Mouse (Mus musculus): ENCODE data around the gene Gm21440. TPM values are rescaled to one million over a fixed set of nuclear protein-coding genes. Genes with fewer than 3 reads are reported as not detected.
"Not testable (repeated sequence)": the region's sequence is repeated elsewhere in the genome, so short reads cannot be mapped to it uniquely, and the experiment has no call there.

Gm21440 gene
- polyA plus RNA-seq (2012; ENCODE audit: insufficient read depth, insufficient read length, missing spikeins): not detected in 2 replicates

DNA sequence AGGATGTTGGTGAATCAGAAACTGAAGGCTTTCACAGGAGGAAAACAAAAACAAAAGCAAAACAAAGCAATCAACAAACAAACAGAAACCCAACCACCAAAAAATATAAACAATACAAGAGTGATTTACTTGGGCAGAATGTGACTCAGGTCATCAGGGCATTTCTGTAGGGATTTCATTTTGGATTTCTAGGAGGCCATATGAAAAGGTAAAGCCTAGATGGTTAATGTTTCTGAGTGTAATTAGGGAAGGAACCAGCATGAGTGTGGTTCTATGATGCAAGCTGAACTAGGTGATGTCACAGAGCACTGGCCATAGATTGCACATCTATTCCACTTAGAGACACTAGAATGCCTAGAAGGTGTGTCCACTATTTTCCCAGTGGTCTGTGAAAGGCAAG, at the start of gene Gm21440, which contains the start of gene Gm21454:
TSS of gene Gm21440 (plus strand) at position 301 of the 400 bp plus-strand sequence.
TSS of gene Gm21454 (plus strand) at position 352 of the 400 bp plus-strand sequence.
- not testable (repeated sequence) for H3K4me3 ChIP-seq (ENCODE audit: insufficient read depth, low read depth, low read length); H3K4me1 ChIP-seq (ENCODE audit: control insufficient read depth, insufficient read depth, insufficient read length, low read length); H3K27ac ChIP-seq (replicated peaks; ENCODE audit: low read depth, low read length)

DNA sequence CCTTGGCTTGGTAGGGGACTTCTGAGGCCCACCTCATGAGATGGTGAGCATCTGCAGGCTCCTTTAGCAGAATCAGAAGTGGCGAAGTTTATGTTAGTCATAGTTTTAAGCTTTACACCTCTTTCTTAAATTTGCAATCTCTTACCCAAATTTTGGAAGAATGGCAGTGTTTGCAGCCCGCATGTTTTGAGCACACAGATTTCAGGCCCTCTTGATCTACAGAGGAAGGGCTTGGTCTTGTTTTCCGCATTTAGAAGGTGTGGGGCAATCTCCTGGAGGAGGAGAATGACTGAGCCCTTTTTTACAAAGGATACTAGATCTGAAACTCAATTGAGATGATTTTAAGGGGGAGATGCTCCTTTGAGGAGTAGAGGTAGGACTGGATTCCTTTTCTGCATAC, 28.4 kb upstream of the Gm21440 start, which contains the start of gene Gm21828:
TSS of gene Gm21828 (minus strand) at position 101 of the 400 bp plus-strand sequence.
- H3K27ac ChIP-seq (replicated peaks; ENCODE audit: low read depth, low read length); H3K4me1 ChIP-seq (ENCODE audit: control insufficient read depth, insufficient read depth, insufficient read length, low read length); H3K4me3 ChIP-seq (ENCODE audit: insufficient read depth, low read depth, low read length): not testable (repeated sequence)

Other genes starting within 250 kb of the Gm21440 start
- not detected in 2 replicates for gene Gm20807, start 209.5 kb upstream of the Gm21440 start, polyA plus RNA-seq (2012; ENCODE audit: insufficient read depth, insufficient read length, missing spikeins)
- not detected in 2 replicates for gene Gm21891, start 118.9 kb upstream of the Gm21440 start, polyA plus RNA-seq (2012; ENCODE audit: insufficient read depth, insufficient read length, missing spikeins)
- not detected in 2 replicates for gene Gm21425, start 90.4 kb upstream of the Gm21440 start, polyA plus RNA-seq (2012; ENCODE audit: insufficient read depth, insufficient read length, missing spikeins)
- gene Gm21828, start 28.5 kb upstream of the Gm21440 start, polyA plus RNA-seq (2012; ENCODE audit: insufficient read depth, insufficient read length, missing spikeins): not detected in 2 replicates
- not detected in 2 replicates for gene Gm21454, start 51 bp downstream of the Gm21440 start, polyA plus RNA-seq (2012; ENCODE audit: insufficient read depth, insufficient read length, missing spikeins)
- not detected in 2 replicates for gene Gm21725, start 96.7 kb downstream of the Gm21440 start, polyA plus RNA-seq (2012; ENCODE audit: insufficient read depth, insufficient read length, missing spikeins)
- not detected in 2 replicates for gene Gm21866, start 213.2 kb downstream of the Gm21440 start, polyA plus RNA-seq (2012; ENCODE audit: insufficient read depth, insufficient read length, missing spikeins)
- not detected in 2 replicates for gene Gm20773, start 241.6 kb downstream of the Gm21440 start, polyA plus RNA-seq (2012; ENCODE audit: insufficient read depth, insufficient read length, missing spikeins)

Measured in brown adipose tissue, adult 24 weeks (tissue).